Mouse (Mus musculus) cerebellum, postnatal 4 days (tissue): ENCODE results near the gene Akap6.

Experiments
- DNase-seq, 2 experiments: peaks; one replicate each; pipeline ENCODE4 v3.0.0; 2022; ENCODE audit warnings: low spot score in 2 of 2, mixed read lengths in 1 of 2

Gene Akap6

DNA sequence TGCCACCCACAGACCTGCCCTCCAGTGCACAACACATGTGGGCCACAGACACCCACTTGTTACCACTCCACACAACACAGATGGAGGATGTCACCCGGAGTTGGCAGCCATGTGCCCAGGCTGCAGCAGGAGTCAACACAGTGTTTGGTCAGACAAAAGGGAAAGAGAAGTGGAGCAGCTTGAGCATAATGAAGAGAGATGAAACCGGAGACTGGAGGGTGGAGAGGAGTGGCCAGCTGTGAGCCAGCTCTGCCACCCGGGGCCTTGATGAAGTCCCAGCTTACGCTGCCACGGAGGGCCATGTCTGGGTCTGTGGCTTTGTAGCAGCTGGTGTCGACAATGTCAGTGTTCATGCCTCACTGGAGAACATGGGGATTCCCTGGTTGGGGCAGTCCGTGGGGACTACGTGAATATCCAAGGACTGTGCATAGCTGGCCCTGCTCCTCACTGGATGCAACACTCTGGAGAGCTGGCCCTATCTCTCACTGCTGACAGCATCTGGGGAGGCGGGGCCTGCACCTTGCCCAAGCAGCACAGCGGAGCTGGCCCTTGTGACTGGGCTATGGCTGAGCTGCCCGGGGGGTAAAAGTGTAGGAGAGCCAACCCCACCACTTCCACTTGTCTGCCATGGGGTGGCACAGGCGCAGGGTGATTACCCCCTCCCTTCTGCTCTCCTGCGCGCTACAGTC, 148.8 kb downstream of the Akap6 start:
- DNase-seq = no peak

DNA sequence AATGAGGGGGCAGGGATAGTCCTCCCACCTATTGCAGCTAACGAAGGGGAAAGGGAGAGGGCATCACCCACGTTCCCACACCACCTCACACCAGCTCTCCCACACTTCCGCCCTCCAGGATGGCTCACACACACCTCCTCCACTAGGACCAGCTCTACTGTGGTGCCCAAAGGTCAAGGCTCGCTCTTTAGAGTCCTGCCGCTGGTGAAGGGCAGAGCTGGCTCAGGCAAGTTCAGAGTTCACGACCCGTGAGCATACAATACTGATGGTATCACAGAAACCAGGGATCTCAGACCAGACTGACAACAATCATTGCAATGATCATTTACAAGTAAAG, 149.3 kb downstream of the Akap6 start:
- DNase-seq = no peak

DNA sequence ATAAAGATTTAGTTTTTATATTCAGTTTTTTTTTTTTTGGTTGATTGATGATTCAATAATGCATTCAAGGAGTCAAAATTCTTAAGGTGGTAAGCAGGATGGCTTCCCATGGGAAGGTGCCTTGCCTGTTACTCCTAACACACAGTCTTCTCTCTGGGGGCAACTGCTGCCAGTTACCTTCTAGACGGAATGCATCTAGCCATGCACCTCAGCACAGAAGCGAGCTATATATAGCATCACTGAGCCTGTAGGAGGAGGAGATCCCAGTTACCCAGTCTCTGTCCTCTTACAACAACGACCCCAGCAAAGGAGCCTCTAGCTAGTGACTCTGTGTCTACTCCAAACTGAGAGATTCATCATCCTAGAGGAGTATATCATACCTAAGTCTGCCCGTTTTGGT, 150.1 kb downstream of the Akap6 start:
- no peak for DNase-seq

DNA sequence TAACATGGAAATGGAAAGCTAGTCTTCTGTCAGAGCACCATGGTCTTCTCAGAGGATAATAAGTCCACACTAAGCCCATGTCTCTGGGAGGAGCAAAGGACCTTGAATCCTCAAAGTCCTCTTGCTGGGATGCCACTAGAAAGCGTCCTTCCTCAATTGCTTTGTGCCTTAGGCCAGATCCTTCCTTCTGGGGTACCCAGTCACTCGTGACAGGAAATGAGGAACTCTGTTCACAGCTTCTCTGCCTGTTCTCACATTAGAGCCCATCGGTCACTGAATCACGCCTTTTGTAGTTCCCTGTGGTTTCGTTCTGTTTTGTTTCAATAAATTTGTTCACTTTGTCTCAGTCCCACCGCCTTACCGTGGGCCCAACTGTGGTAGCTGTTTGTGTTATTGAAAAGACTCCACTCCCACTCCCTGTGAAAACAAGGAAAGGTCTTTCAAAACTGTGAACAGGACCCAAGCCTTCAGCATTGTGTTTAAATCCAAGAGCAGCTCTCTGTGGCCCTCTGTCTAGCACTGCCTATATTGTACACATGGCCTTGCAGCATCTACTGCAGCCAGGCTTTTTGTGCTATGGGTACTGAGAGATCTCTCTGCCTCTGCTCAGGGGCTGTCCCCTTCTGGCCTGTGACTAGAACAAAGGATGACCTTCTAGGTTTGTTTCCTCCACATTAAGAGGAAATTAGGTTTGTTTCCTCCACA, 151.3 kb downstream of the Akap6 start:
- DNase-seq = no peak

DNA sequence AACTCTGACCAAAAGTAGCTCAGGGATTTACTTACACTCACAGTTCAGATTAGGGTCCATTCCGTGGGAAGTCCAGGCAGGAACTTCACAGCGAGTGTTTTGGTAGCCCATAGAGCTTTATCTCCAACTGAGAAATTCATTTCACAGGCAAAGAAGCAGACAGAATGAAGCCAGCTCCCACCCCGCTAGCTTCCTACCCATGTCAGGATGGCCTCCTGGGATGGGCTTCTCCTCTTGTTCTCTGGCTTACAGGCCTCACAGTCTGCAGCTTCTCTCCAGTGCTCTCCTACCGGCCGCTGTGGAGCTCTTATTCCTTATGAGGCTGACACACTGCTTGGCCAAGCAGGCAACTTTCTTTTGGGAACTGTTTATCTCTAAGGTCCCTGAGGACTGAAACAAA, 152.0 kb downstream of the Akap6 start:
- DNase-seq = no peak

DNA sequence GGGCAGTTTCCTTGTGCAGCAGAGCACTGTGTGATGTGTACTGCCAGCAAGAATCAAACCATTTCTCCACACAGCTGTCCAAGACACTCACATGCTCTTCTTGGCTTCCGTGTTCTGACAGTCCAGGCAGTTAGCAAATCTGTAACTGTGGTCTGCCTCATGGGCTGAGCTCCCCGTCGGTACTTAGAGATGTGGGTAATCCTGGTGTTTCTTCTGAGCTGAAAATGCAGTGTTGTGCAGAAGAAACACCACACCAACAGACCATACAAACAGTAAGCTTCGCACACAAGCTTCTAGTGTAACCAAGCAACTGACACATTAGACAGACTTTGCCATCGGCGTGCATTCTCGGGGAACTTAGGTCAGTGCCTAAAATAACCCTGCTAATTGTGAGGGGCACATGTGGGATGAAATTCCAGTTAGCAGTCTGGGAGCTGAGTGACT, 155.1 kb downstream of the Akap6 start:
- no peak for DNase-seq

DNA sequence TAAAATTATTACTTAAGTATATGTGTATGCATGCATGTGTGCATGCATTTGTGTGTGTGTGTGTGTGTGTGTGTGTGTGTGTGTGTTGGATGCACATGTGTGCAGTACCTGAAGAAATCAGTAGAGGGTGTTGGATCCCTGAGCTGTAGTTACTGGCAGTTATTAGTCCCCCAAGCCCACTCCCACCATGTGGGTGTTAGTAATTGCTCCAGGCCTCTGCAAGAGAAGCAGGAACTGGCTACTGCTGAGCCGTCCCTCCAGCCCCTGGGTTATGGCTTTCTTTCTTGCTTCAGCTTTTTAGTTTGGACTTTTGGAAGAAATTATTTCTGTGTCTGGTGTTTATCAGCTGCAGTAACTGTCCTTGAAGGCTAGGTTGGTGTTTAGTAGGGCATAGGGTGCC, 156.9 kb downstream of the Akap6 start:
- no peak for DNase-seq

DNA sequence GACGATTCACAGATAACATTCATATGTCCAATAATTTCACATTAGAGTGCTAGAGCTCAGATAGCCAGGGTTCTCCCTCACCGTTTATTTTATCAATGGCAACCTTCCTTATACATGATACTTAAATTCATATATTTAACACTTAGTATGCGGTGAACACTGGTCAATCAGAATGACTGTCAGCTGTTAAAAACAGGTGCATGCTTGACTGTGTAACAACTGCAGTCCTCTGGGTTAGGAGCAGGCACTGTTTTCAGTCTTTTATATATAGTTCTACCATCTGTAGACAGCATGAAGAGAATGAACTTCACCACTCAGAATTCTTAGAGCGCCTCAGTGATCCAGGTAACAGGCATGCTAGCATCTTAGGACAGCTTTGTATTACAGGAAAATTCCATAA, 158.1 kb downstream of the Akap6 start:
- no peak for DNase-seq

DNA sequence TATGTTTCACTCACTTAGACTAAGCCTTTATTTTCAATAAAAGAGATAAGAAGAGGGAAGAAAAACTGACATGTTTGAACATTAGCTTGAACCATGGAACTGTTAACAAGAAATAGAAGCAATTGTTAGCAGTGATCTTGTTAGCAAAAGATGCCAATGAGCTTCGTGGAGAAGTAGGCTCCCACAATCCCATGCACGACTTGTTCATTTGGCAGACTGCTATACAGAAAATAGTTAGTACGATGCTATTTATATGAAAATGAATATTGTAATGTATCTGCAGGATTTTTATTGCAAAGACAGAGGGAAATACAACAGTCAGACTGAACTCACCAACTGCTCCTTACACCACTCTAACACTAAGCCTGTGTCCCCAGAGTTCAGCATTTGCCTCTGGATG, 162.7 kb downstream of the Akap6 start:
- no peak for DNase-seq

DNA sequence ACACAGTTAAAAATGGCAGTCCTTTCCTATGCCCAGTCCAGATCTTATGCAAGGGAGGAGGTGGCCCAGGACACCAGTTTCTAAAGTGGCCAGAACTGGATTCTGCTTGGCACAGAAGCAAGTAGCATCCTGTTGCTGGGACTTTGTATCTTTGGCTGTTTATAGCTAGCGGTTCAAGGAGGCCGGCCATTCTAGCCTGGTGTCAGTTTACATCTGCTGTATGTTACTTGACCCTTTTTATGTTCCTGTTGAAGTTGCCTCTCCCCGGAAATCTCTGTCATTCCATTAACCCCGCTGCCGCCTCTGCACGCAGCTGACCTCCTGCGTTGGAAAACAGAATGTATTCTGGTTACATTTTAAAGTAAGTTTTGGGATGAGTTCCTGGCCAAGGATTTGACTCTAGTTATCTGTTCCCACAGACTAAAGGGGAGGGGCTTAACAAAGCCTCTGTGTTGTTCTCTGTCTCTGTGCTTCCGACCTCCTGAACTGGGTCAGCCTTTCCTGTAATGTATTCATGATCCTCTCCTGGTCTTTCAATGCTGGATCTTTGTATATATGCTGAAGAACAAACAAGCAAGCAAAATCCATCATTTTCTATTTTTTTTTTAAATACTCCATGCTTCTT, 168.9 kb downstream of the Akap6 start:
- DNase-seq = no peak

DNA sequence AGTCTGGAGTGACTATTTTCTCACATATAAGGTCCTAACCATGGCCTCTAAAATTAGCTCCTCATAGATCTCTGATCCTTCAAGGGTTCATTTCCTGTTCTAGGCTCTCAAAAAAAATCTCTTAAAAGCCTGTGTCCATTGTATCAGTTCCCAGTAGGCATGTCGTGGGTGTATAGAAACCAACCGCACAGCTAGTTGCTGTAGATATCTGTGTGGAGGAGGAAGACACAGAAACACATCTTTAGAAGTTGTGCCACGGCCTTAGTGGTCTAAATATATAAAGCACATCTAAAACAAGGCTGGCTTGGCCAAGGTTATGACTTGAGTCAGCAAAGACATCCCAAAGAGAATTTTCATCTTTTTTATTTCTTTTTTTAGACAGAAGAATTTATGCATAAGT, 172.4 kb downstream of the Akap6 start:
- DNase-seq = no peak

DNA sequence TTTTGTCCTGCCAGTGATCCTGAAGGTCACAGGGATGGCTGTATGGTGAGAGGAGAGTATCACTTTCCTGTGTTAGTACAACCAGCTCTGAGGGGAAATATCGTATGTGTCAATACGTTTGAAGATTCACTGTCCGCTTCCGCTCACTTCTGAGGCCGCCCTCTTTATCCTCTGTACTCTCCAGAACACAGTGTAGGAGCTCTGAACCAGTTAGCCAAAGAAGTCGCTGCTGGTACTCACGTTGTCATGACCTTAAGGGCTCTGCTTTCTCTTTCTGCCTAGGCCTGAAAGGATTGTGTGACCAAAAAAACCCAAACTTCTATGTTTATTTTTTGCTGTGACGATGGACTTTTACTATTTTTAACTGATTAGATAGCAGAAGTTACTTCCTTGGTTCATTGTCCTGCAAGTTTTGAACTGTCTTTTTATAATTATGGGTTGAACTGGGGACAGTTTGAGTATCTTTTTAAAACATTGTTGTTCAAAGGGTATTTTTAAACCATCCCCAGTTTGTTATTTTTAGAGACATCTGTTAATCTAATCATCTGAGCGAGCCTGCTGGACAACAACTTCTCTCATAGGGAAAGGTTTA, 175.2 kb downstream of the Akap6 start:
- DNase-seq = no peak

DNA sequence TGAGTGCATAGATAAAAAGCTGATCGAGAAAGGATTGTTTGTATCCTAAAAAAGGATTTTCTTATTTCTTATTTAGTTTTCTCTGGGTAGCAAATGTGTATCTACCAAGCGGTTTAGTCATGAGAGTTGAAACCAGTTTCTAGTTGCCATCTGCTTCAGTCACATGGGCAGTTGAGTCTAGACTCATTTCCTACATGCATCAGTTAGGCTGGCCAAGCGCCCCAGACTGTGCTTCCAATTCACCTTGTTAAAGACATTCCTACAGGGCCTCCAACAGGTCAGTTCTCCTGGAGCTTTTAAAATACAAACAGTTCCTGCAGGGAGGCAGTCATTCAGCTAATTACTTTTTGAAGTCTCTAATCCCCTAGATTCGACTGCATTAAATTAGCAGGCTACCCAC, 176.9 kb downstream of the Akap6 start:
- DNase-seq = no peak

DNA sequence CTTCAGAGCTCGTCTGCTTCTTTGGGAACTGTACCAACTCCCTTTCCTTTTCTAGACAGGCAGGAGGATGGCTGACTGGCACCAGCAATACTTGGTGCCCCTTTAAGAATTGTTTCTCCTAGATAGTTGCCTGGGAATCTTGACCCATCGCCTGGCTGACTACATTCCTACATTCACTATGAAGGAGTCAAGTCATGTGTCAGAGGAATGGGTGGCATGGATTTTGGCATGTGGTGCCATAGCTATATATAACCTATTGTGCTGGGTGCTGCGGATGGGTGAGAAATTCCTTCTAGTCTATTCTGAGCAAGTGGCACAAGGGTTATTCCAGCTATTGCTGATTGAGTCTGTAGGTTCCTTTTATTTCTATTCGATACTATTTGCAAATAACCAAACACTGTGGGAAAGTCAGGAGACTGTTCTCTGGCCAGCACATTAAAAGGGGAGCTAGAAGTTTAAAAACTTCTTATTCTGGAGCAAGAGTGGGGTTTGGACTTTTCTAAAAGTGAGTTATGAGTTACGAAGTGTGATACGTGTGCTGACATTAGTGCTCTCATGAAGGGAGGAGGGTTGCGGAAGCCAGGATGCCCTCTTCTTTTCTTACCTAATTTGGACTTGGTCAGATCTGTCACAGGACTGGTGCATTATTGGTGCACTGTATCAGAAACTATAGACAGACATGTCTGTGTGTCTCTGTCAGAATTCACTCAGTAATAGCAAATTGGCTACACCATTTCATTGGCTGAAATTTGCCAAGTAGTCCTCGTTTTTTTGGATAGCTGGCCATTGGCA, 178.0 kb downstream of the Akap6 start:
- DNase-seq = no peak

DNA sequence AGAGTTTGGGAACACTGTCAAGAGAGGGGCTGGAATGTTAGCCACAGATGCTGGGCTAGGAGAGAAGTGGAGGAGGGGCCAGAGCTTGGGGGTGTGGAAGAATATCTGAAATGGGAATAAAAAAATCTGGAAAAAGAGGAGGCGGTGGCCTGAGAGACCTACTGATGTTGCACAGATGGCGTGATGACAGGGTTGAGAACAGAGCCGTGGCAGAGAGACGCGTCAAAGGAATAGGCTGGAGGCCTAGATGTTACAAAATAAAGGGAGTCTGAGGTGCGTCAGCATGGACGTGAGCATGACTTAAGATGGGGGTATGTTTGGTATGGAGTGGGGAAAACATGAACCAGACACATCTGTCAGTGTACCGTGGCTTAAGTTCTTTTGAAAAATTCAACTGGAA, 180.1 kb downstream of the Akap6 start:
- DNase-seq = no peak

DNA sequence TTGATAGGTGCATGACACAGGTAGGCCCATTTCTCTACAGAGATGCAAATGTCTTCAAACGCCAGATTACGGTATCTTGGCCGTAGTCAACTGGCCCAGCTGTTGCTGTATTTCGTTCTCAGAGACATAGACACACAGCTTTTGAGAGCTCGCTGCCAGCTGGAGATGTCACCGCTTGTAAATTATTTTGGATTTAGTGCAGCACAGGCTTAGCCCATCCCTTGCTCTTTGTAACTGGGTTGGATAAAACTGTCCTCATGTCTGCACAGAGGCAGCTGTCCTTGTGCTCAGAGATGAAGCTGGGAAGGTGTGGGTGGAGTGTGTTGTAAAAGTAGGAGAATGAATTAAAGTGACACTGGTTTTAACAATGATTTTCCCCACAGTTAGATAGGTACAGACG, 193.3 kb downstream of the Akap6 start:
- DNase-seq = no peak

DNA sequence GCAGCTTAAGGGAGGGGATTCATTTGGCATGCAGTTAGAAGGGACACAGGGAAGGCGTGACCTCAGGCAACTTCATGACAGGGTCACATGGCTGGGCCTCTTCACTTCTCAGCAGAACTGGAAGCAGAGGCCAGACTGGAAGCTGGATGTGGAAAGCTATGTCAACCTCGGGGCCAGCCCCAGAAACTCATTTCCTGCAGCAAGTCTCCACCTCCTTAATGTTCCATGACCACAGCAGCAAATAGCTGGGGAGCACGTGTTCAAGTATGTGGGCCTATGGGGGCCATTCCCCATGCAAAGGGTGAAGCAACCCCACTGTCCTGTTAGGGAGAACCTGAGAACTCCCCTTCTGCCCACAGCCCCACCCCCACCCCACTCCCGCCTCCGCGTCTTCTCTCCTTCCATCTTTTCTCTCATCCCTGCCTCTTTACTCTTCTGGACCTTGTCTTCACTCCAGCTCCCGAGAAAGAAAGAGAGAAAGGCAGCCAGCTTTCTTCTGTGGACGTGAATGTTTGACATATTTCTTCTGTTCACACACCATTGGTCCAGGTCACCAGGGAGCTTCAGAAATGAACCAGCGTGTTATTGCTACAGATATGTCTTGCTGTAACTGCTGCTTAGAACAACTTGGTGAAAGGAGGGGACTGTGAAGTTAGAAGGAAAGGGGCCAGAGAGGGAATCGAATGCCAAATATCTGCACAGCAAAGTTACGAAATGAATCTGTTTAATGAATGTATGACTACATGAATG, 194.6 kb downstream of the Akap6 start:
- DNase-seq = no peak

DNA sequence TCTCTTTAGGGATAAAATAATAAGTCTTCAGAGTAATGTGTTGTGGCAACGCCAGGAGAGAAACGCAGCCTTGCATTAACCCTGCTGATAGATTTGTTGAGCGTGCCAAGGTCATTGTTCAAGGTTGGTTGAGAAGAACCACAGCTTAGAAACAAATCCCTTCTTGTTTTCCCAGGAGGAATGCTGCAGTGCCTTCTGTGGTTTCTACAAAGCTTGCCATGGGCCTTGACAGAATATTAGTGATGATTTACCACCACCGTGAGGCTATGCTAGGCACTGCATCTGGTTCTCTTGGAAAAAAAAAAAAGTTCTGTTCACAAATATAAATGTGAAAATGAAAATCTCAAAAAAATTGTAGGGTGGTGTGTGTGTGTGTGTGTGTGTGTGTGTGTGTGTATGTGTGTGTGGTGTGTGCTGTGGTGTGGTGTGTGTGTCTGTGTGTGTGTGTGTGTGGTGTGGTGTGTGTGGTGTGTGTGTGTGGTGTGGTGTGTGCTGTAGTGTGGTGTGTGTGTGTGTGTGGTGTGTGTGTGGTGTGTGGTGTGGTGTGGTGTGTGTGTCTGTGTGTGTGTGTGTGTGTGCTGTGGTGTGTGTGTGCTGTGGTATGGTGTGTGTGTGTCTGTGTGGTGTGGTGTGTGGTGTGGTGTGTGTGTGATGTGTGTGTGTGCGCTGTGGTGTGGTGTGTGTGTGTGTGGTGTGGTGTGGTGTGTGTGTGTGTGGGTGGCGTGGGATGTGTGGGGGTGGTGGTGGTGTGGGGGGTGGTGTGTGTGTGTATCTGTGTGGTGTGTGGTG, 196.7 kb downstream of the Akap6 start:
- peak in 1 of 2 experiments; percentile 57 for DNase-seq

DNA sequence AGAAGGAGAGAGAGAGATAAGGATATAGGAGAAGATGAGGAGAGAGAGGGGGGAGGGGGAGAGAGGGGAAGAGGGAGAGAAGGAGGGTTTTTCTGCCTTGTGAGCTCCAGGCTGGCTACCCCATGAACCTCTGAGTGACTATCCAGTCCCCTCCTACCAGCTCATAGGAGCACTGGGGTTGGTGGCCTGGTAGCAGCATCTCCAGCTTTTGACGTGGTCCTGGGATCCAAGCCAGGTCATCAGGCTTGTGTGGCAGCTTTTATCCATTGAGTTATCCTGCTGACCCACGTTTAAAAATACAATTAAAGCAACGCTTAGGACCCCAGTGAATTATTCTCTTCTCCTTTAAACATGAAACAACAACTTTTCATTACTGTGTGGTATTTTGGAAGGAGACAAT, 197.6 kb downstream of the Akap6 start:
- peak in 1 of 2 experiments; percentile 35 for DNase-seq

DNA sequence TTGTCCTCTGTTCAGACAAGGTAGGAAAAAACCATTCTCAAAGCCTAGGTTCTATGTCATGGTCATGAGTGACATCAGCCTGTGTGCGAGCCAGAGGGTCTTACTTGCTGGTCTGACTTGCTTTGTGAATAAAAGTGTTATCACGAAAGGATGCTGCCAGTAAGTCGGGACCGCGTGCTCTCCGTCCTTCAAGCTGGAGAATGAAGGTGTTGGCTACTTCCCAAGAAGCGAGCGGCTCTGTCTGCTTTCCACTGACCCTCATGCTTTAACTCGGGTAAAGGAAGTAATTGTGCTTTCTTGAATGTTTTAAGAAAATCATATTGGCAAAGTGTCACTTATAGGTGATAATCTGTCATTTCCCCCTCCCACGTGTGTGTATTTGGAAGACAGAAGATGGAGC, 198.9 kb downstream of the Akap6 start:
- DNase-seq = no peak

DNA sequence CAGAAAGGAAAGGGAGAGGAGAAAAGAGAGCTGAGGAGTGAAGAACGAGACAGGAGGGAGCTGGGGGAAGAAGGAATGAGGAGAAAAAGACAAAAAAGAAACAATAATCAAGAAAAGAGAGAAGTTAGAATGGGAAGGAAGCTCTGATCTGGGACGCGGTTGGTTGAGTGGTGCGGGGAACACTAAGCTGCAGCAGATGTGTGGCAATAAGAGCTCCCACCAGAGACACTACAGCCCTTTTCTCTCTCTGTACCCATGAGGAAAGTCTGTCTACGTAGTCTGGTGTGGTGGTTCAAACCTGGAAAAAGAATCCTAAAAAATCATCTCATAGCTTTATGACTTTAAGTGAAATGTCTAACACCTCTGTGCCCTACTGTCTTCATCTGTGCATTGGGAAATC, 204.9 kb downstream of the Akap6 start:
- no peak for DNase-seq
